ENCODE assay signal across 19 mouse cellular contexts in genomic region chr11:83717042-83717665, GRCm38 (mm10). TPM values are rescaled to one million over a fixed set of nuclear protein-coding genes. Genes with fewer than 3 reads are reported as not detected.
DNase-seq lines count a peak whose midpoint lies in the region; TF ChIP-seq lines count a peak whose summit lies in the region.
"Had no signal": no experiment of that assay in that cellular context is flagged by ENCODE, and none has a peak within 500 bp of the region (broad histone marks: within the 10 kb centered on the region; RNA-seq: fewer than 3 reads in every experiment).

No protein-coding gene starts in this region.

- no peak for TF ChIP-seq POLR2A in lung, adult 2 months (IDR thresholded peaks at IDR 0.05; ENCODE audit: borderline replicate concordance, extremely low read depth, low read depth, low read length)

- peak; percentile 35 to 45 for DNase-seq in lung, adult 18-20 months
- no peak for DNase-seq in lung, adult 2 months
- peak; percentile 7 to 22 for DNase-seq in adrenal gland, adult 18-20 months (ENCODE audit: low spot score in 2 of 2)
- peak; percentile 68 for DNase-seq in gonadal fat pad, adult 2 months (ENCODE audit: low read depth)
- DNase-seq in skeletal muscle tissue, adult 2 months (ENCODE audit: low read depth, low spot score), result peak; percentile 6
- no peak for DNase-seq in frontal cortex, postnatal 25 days (ENCODE audit: low spot score in 2 of 2)
- no peak for DNase-seq in layer of hippocampus, adult 9-10 months (ENCODE audit: low spot score)
- DNase-seq: cerebellum, adult 8-10 months; gastrocnemius, postnatal 36 days; lung, embryonic 14.5 days had no signal

- H3K4me3 ChIP-seq in lung, adult 2 months (replicated peaks; ENCODE audit: extremely low read depth, low read depth, low read length), result no peak overlapping the region
- H3K4me3 ChIP-seq: heart, embryonic 15.5 days; left cerebral cortex, adult 2 months; midbrain, embryonic 13.5 days; neural tube, embryonic 12.5 days had no signal

- no peaks in the 10 kb centered on the region for H3K4me1 ChIP-seq in lung, adult 2 months (ENCODE audit: control insufficient read depth, insufficient read depth, low read length)
- H3K4me1 ChIP-seq: heart, embryonic 15.5 days; midbrain, embryonic 13.5 days; neural tube, embryonic 12.5 days had no signal

- 74% methylated on average over 6 of the region's 6 CpGs for WGBS in lung, adult 2 months

- TF ChIP-seq CTCF in lung, adult 2 months (IDR thresholded peaks at IDR 0.05; ENCODE audit: insufficient read depth, low read length), result no peak

RNA-seq across cellular contexts. Expression of gene Wfdc18, which starts 8.3 kb away (rescaled TPM):
- polyA plus RNA-seq in lung, adult 2 months (2012; rRNA removed), result not detected in 2 replicates
- not detected for total RNA-seq in adrenal gland, adult 18-20 months (2021)
- 0.28 TPM in 1 of 2 replicates, not detected in the other for polyA plus RNA-seq in gonadal fat pad, adult 2 months (2012; rRNA removed)
- total RNA-seq: gastrocnemius, postnatal 36 days had no signal
- polyA plus RNA-seq: brain, embryonic 14.5 days; hindbrain, embryonic 11.5 days; intestine, embryonic 14.5 days; lung, embryonic 14.5 days; midbrain, embryonic 13.5 days; neural tube, embryonic 12.5 days had no signal

RNA-seq across cellular contexts. Expression of gene Wfdc17, which starts 13.4 kb away (rescaled TPM):
- polyA plus RNA-seq in lung, adult 2 months (2012; rRNA removed), result 5.2 and 6.0 TPM in 2 replicates
- total RNA-seq in adrenal gland, adult 18-20 months (2021), result 10 to 100 TPM in 1 of 2 experiments, 1 to 10 TPM in 1; 2.8 to 10.1 TPM
- 9.9 and 15.9 TPM in 2 replicates for polyA plus RNA-seq in gonadal fat pad, adult 2 months (2012; rRNA removed)
- total RNA-seq: left cerebral cortex, adult 2 months had no signal
- polyA plus RNA-seq: brain, embryonic 14.5 days had no signal

RNA-seq across cellular contexts. Expression of gene Wfdc21, which starts 29.6 kb away (rescaled TPM):
- 16.9 and 29.8 TPM in 2 replicates for polyA plus RNA-seq in lung, adult 2 months (2012; rRNA removed)
- total RNA-seq in adrenal gland, adult 18-20 months (2021), result under 1 TPM in 1 of 2 experiments, not detected in 1; 0.83 TPM
- 82.2 and 198 TPM in 2 replicates for polyA plus RNA-seq in gonadal fat pad, adult 2 months (2012; rRNA removed)
- total RNA-seq: gastrocnemius, postnatal 36 days; left cerebral cortex, adult 2 months had no signal
- polyA plus RNA-seq: brain, embryonic 14.5 days; frontal cortex, adult 2 months; hindbrain, embryonic 11.5 days; limb, embryonic 14.5 days; neural tube, embryonic 12.5 days had no signal

RNA-seq across cellular contexts. Expression of gene Heatr6, which starts 36.3 kb away (rescaled TPM):
- polyA plus RNA-seq in lung, adult 2 months (2012; rRNA removed), result 15.8 and 16.8 TPM in 2 replicates
- total RNA-seq in adrenal gland, adult 18-20 months (2021), result 10 to 100 TPM; 12.3 to 14.0 TPM
- 15.9 and 16.0 TPM in 2 replicates for polyA plus RNA-seq in gonadal fat pad, adult 2 months (2012; rRNA removed)

RNA-seq across cellular contexts. Expression of gene Ccl4, which starts 54.8 kb away (rescaled TPM):
- polyA plus RNA-seq in lung, adult 2 months (2012; rRNA removed), result 2.6 and 3.2 TPM in 2 replicates
- total RNA-seq in adrenal gland, adult 18-20 months (2021), result not detected
- polyA plus RNA-seq in gonadal fat pad, adult 2 months (2012; rRNA removed), result 0.66 and 1.2 TPM in 2 replicates
- total RNA-seq: gastrocnemius, postnatal 36 days; left cerebral cortex, adult 2 months had no signal
- polyA plus RNA-seq: midbrain, embryonic 13.5 days had no signal

Comparison
In these comparisons a context has a peak if more than half of its experiments do, and no peak if none do; other contexts are left out.
1. DNase-seq: peak in lung, adult 18-20 months (2 of 2), adrenal gland, adult 18-20 months (2 of 2), gonadal fat pad, adult 2 months (single experiment) and skeletal muscle tissue, adult 2 months (single experiment); none in lung, adult 2 months (single experiment), frontal cortex, postnatal 25 days (0 of 2) and layer of hippocampus, adult 9-10 months (single experiment).